Mouse (Mus musculus): ENCODE measurements around the gene Aamdc. TPM values are rescaled to one million over a fixed set of nuclear protein-coding genes. Genes with fewer than 3 reads are reported as not detected.

Gene Aamdc
- 54.3 and 64.7 TPM in 2 replicates for polyA plus RNA-seq (2012; rRNA removed)

GRCm38 (mm10) chr7:97579067-97579975 lies at the start of gene Aamdc, which contains the start of gene Rsf1:
Aamdc (minus strand) TSS chr7:97579497.
Rsf1 (plus strand) TSS chr7:97579889.
- DNase-seq (ENCODE audit: low spot score), result peak; percentile 84

GRCm38 (mm10) chr7:97623402-97623801 lies 44.1 kb upstream of the Aamdc start:
- DNase-seq (ENCODE audit: low spot score), result no peak

GRCm38 (mm10) chr7:97622676-97623075 lies 43.4 kb upstream of the Aamdc start:
- DNase-seq (ENCODE audit: low spot score), result no peak

- DNase-seq (ENCODE audit: low spot score), result no peak
Measured at GRCm38 (mm10) chr7:97621346-97621745, 42.0 kb upstream of the Aamdc start.

- DNase-seq (ENCODE audit: low spot score), result no peak
Measured at GRCm38 (mm10) chr7:97598548-97598947, 19.3 kb upstream of the Aamdc start.

GRCm38 (mm10) chr7:97593535-97593934 lies 14.2 kb upstream of the Aamdc start:
- no peak for DNase-seq (ENCODE audit: low spot score)

- no peak for DNase-seq (ENCODE audit: low spot score)
Measured at GRCm38 (mm10) chr7:97592396-97592795, 13.1 kb upstream of the Aamdc start.

- no peak for DNase-seq (ENCODE audit: low spot score)
Measured at GRCm38 (mm10) chr7:97591336-97591735, 12.0 kb upstream of the Aamdc start.

GRCm38 (mm10) chr7:97590488-97590887 lies 11.2 kb upstream of the Aamdc start:
- no peak for DNase-seq (ENCODE audit: low spot score)

GRCm38 (mm10) chr7:97588506-97588905 lies 9.2 kb upstream of the Aamdc start:
- DNase-seq (ENCODE audit: low spot score), result no peak

GRCm38 (mm10) chr7:97580843-97581214 lies 1.5 kb upstream of the Aamdc start:
- peak; percentile 68 for DNase-seq (ENCODE audit: low spot score)

- peak; percentile 56 for DNase-seq (ENCODE audit: low spot score)
Measured at GRCm38 (mm10) chr7:97579976-97580842, 912 bp upstream of the Aamdc start.

- DNase-seq (ENCODE audit: low spot score), result peak; percentile 23
Measured at GRCm38 (mm10) chr7:97578361-97579066, 783 bp downstream of the Aamdc start.

- DNase-seq (ENCODE audit: low spot score), result no peak
Measured at GRCm38 (mm10) chr7:97570389-97570788, 8.9 kb downstream of the Aamdc start.

GRCm38 (mm10) chr7:97569372-97569771 lies 9.9 kb downstream of the Aamdc start:
- DNase-seq (ENCODE audit: low spot score), result no peak

GRCm38 (mm10) chr7:97563576-97563975 lies 15.7 kb downstream of the Aamdc start:
- no peak for DNase-seq (ENCODE audit: low spot score)

- DNase-seq (ENCODE audit: low spot score), result no peak
Measured at GRCm38 (mm10) chr7:97550673-97551072, 28.6 kb downstream of the Aamdc start.

GRCm38 (mm10) chr7:97549301-97549700 lies 30.0 kb downstream of the Aamdc start:
- no peak for DNase-seq (ENCODE audit: low spot score)

GRCm38 (mm10) chr7:97546462-97546861 lies 32.8 kb downstream of the Aamdc start:
- DNase-seq (ENCODE audit: low spot score), result no peak

- DNase-seq (ENCODE audit: low spot score), result no peak
Measured at GRCm38 (mm10) chr7:97536571-97536970, 42.7 kb downstream of the Aamdc start.

- DNase-seq (ENCODE audit: low spot score), result no peak
Measured at GRCm38 (mm10) chr7:97535531-97535930, 43.8 kb downstream of the Aamdc start.

- no peak for DNase-seq (ENCODE audit: low spot score)
Measured at GRCm38 (mm10) chr7:97519935-97520334, 59.4 kb downstream of the Aamdc start.
